Mouse (Mus musculus): ENCODE measurements at regions not wholly inside any gene's neighbourhood (a gene's known extent, or its start where the extent isn't known, plus 50 kb on each side); places are given as distances from the start of the nearest gene placed in this dataset.

- no peak for TF ChIP-seq CTCF (IDR thresholded peaks at IDR 0.05; ENCODE audit: extremely low read depth, insufficient read depth, insufficient read length, insufficient replicate concordance)
- TF ChIP-seq POLR2A (IDR thresholded peaks at IDR 0.05; ENCODE audit: low read depth, low read length): no peak
Measured at GRCm38 (mm10) chr2:79143196-79143595, 112.0 kb upstream of the Itga4 start.
